Mouse (Mus musculus): ENCODE results near the gene Tango6.

DNA sequence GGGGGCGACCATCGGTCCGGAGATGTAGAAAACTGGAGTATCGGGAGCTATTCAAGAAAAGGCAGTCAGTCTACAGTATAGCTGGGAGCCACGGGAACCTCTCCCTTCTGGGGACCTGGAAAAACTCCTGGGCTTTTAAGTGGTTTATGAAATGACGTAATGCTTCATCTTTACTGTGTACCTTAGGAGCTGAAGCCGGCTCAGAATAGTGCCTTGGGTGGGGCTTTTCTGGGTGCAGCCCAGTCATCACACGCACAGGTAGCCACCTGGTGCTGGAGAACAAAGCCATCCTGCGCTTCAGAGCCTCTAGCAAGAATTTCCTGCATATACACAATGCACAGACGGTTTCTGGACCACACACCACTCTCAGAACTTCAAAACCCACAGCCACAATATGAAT lies 180.0 kb downstream of the Tango6 start:
- TF ChIP-seq CTCF (conservative IDR thresholded peaks at IDR 0.05 in 1 of 2, IDR thresholded peaks at IDR 0.05 in 1 of 2; ENCODE audit: low read depth in 2 of 2, low read length in 2 of 2) (no peak), POLR2A (IDR thresholded peaks at IDR 0.05; ENCODE audit: low read depth, low read length) (no peak), JUND (conservative IDR thresholded peaks at IDR 0.05; ENCODE audit: low read depth, low read length) (no peak), MEF2A (IDR thresholded peaks at IDR 0.05; ENCODE audit: borderline replicate concordance, low read depth, low read length) (no peak)

Data from CH12.LX (cell line).